Mouse (Mus musculus) CH12.LX (cell line): Measurements from ENCODE around the gene Thegl. TPM values are rescaled to one million over a fixed set of nuclear protein-coding genes. Genes with fewer than 3 reads are reported as not detected.

Experiments
- DNase-seq: peaks from one replicate; pipeline ENCODE4 v3.0.0-alpha.2; 2013; ENCODE audit errors: extremely low read depth
- H3K27ac ChIP-seq: 2 replicates; pipeline ENCODE4 v1.5.1; 2012; ENCODE audit warnings: low read depth, mild to moderate bottlenecking, control low read depth, moderate library complexity; ENCODE audit not compliant: insufficient read depth
- H3K27me3 ChIP-seq: replicated peaks from 2 replicates; pipeline ENCODE3; 2012; ENCODE audit warnings: inconsistent platforms
- H3K36me3 ChIP-seq, 2 experiments: replicated peaks in 1 of 2; 2 replicates each; pipeline versions ENCODE3 to v1.6.1; 2012; ENCODE audit warnings: inconsistent platforms in 1 of 2, low read length in 1 of 2, mild to moderate bottlenecking in 1 of 2, mixed read lengths in 1 of 2, moderate library complexity in 1 of 2; ENCODE audit not compliant: control insufficient read depth in 1 of 2, insufficient read depth in 1 of 2
- H3K4me1 ChIP-seq, 2 experiments: 2 replicates each; pipeline ENCODE4 v1.6.1; 2012; ENCODE audit warnings: inconsistent platforms in 1 of 2, moderate library complexity in 1 of 2; ENCODE audit not compliant: insufficient read depth in 2 of 2, control insufficient read depth in 1 of 2
- H3K4me2 ChIP-seq: 2 replicates; pipeline ENCODE4 v1.6.1; 2012; ENCODE audit warnings: low read depth, mild to moderate bottlenecking, control low read depth; ENCODE audit not compliant: poor library complexity, insufficient read depth, severe bottlenecking
- H3K4me3 ChIP-seq, 3 experiments: fragments of 150-350 bp in 1 of 3; sonication (generic) in 1 of 3; replicated peaks in 1 of 3; 2 replicates each; pipeline versions ENCODE3 to v1.5.1; 2011 to 2012; ENCODE audit warnings: low read depth in 2 of 3, low read length in 2 of 3, mild to moderate bottlenecking in 2 of 3, moderate library complexity in 2 of 3, control low read depth in 1 of 3, improper control_type of control experiment in 1 of 3, inconsistent platforms in 1 of 3, mixed read lengths in 1 of 3; ENCODE audit not compliant: poor library complexity in 1 of 3
- H3K79me2 ChIP-seq: replicated peaks from 2 replicates; pipeline ENCODE4 v1.6.1; 2012; ENCODE audit warnings: mild to moderate bottlenecking, moderate library complexity; ENCODE audit not compliant: control insufficient read depth, poor library complexity, insufficient read depth, severe bottlenecking; ENCODE audit errors: extremely low read depth
- H3K9ac ChIP-seq: 2 replicates; pipeline ENCODE4 v1.6.1; 2012; ENCODE audit warnings: low read depth, mild to moderate bottlenecking, control low read depth, moderate library complexity; ENCODE audit not compliant: insufficient read depth
- H3K9me3 ChIP-seq: replicated peaks from 2 replicates; pipeline ENCODE3; 2012; ENCODE audit warnings: low read length, inconsistent platforms, mixed read lengths
- BHLHE40 ChIP-seq: IDR thresholded peaks from 2 replicates; pipeline ENCODE4 v1.6.1; 2011; ENCODE audit warnings: mild to moderate bottlenecking, low read depth, low read length, improper control_type of control experiment
- CHD1 ChIP-seq: IDR thresholded peaks from 2 replicates; pipeline ENCODE4 v1.6.1; 2012; ENCODE audit warnings: low read depth, low read length, improper control_type of control experiment, inconsistent platforms
- CHD2 ChIP-seq: IDR thresholded peaks from 2 replicates; pipeline ENCODE4 v1.6.1; 2011; ENCODE audit warnings: low read length, improper control_type of control experiment
- CTCF ChIP-seq, 2 experiments: IDR thresholded peaks in 1 of 2; conservative IDR thresholded peaks in 1 of 2; 2 replicates each; pipeline ENCODE4 v1.5.1; 2011 to 2012; ENCODE audit warnings: low read depth in 2 of 2, low read length in 2 of 2, improper control_type of control experiment in 1 of 2, inconsistent platforms in 1 of 2, mild to moderate bottlenecking in 1 of 2, moderate library complexity in 1 of 2
- E2F4 ChIP-seq: IDR thresholded peaks from 2 replicates; pipeline ENCODE4 v1.6.1; 2011; ENCODE audit warnings: low read depth, low read length, improper control_type of control experiment; ENCODE audit not compliant: insufficient replicate concordance
- ELF1 ChIP-seq: IDR thresholded peaks from 2 replicates; pipeline ENCODE4 v1.6.1; 2014; ENCODE audit warnings: low read depth, mild to moderate bottlenecking, inconsistent platforms, low read length, improper control_type of control experiment
- EP300 ChIP-seq: IDR thresholded peaks from 2 replicates; pipeline ENCODE4 v1.6.1; 2011; ENCODE audit warnings: low read length, improper control_type of control experiment
- ETS1 ChIP-seq: conservative IDR thresholded peaks from 2 replicates; pipeline ENCODE4 v1.6.1; 2012; ENCODE audit warnings: low read depth, mild to moderate bottlenecking, inconsistent platforms, low read length, improper control_type of control experiment, moderate library complexity
- GABPA ChIP-seq: IDR thresholded peaks from 2 replicates; pipeline ENCODE4 v1.6.1; 2012; ENCODE audit warnings: low read depth, low read length, improper control_type of control experiment, inconsistent platforms; ENCODE audit not compliant: insufficient replicate concordance
- HCFC1 ChIP-seq: IDR thresholded peaks from 2 replicates; pipeline ENCODE4 v1.6.1; 2012; ENCODE audit warnings: low read depth, mild to moderate bottlenecking, inconsistent platforms, low read length, improper control_type of control experiment
- IRF4 ChIP-seq: IDR thresholded peaks from 2 replicates; pipeline ENCODE4 v1.6.1; 2014; ENCODE audit warnings: low read depth, mild to moderate bottlenecking, inconsistent platforms, low read length, improper control_type of control experiment
- JUN ChIP-seq: IDR thresholded peaks from 2 replicates; pipeline ENCODE4 v1.6.1; 2011; ENCODE audit warnings: low read depth, mild to moderate bottlenecking, low read length, improper control_type of control experiment, moderate library complexity; ENCODE audit not compliant: insufficient read depth
- JUND ChIP-seq: conservative IDR thresholded peaks from 2 replicates; pipeline ENCODE4 v1.6.1; 2011; ENCODE audit warnings: low read depth, low read length, improper control_type of control experiment
- KAT2A ChIP-seq: IDR thresholded peaks from 2 replicates; pipeline ENCODE4 v1.6.1; 2012; ENCODE audit warnings: low read length, improper control_type of control experiment, inconsistent platforms; ENCODE audit not compliant: insufficient replicate concordance
- MAFK ChIP-seq: IDR thresholded peaks from 2 replicates; pipeline ENCODE4 v1.6.1; 2011; ENCODE audit warnings: low read length, improper control_type of control experiment; ENCODE audit not compliant: insufficient replicate concordance
- MAX ChIP-seq: IDR thresholded peaks from 2 replicates; pipeline ENCODE4 v1.6.1; 2011; ENCODE audit warnings: low read length, improper control_type of control experiment
- MAZ ChIP-seq: IDR thresholded peaks from 2 replicates; pipeline ENCODE4 v1.6.1; 2012; ENCODE audit warnings: low read depth, mild to moderate bottlenecking, inconsistent platforms, low read length, improper control_type of control experiment, moderate library complexity
- MEF2A ChIP-seq: IDR thresholded peaks from 2 replicates; pipeline ENCODE4 v1.6.1; 2014; ENCODE audit warnings: low read depth, mild to moderate bottlenecking, inconsistent platforms, low read length, improper control_type of control experiment, borderline replicate concordance
- MXI1 ChIP-seq: IDR thresholded peaks from 2 replicates; pipeline ENCODE4 v1.6.1; 2011; ENCODE audit warnings: mild to moderate bottlenecking, low read depth, low read length, improper control_type of control experiment
- MYC ChIP-seq: IDR thresholded peaks from 2 replicates; pipeline ENCODE4 v1.6.1; 2011; ENCODE audit warnings: low read depth, mild to moderate bottlenecking, improper control_type of control experiment, low read length
- NELFE ChIP-seq: IDR thresholded peaks from 2 replicates; pipeline ENCODE4 v1.6.1; 2011; ENCODE audit warnings: low read depth, low read length, improper control_type of control experiment
- NRF1 ChIP-seq: IDR thresholded peaks from 2 replicates; pipeline ENCODE4 v1.6.1; 2014; ENCODE audit warnings: low read depth, mild to moderate bottlenecking, inconsistent platforms, low read length, improper control_type of control experiment, moderate library complexity
- PAX5 ChIP-seq: IDR thresholded peaks from 2 replicates; pipeline ENCODE4 v1.6.1; 2012; ENCODE audit warnings: low read length, inconsistent platforms, mixed read lengths
- POLR2A ChIP-seq: IDR thresholded peaks from 2 replicates; pipeline ENCODE4 v1.6.1; 2011; ENCODE audit warnings: low read depth, mild to moderate bottlenecking, improper control_type of control experiment, low read length
- POLR2AphosphoS2 ChIP-seq: IDR thresholded peaks from 2 replicates; pipeline ENCODE4 v1.6.1; 2011; ENCODE audit warnings: low read depth, low read length, improper control_type of control experiment
- RAD21 ChIP-seq: IDR thresholded peaks from 2 replicates; pipeline ENCODE4 v1.6.1; 2011; ENCODE audit warnings: low read depth, mild to moderate bottlenecking, low read length, improper control_type of control experiment, moderate library complexity
- RCOR1 ChIP-seq: conservative IDR thresholded peaks from 2 replicates; pipeline ENCODE4 v1.6.1; 2012; ENCODE audit warnings: low read depth, mild to moderate bottlenecking, inconsistent platforms, low read length, improper control_type of control experiment
- SIN3A ChIP-seq: IDR thresholded peaks from 2 replicates; pipeline ENCODE4 v1.6.1; 2012; ENCODE audit warnings: low read length, improper control_type of control experiment, inconsistent platforms
- SMC3 ChIP-seq: IDR thresholded peaks from 2 replicates; pipeline ENCODE4 v1.6.1; 2011; ENCODE audit warnings: low read depth, low read length, improper control_type of control experiment
- TBP ChIP-seq: conservative IDR thresholded peaks from 2 replicates; pipeline ENCODE4 v1.6.1; 2011; ENCODE audit warnings: low read depth, low read length, improper control_type of control experiment
- TCF12 ChIP-seq: IDR thresholded peaks from 2 replicates; pipeline ENCODE4 v1.6.1; 2014; ENCODE audit warnings: low read depth, mild to moderate bottlenecking, inconsistent platforms, low read length, improper control_type of control experiment
- UBTF ChIP-seq: IDR thresholded peaks from 2 replicates; pipeline ENCODE4 v1.6.1; 2012; ENCODE audit warnings: low read depth, mild to moderate bottlenecking, inconsistent platforms, low read length, improper control_type of control experiment, moderate library complexity
- USF1 ChIP-seq: IDR thresholded peaks from 2 replicates; pipeline ENCODE4 v1.6.1; 2014; ENCODE audit warnings: low read depth, mild to moderate bottlenecking, inconsistent platforms, low read length, improper control_type of control experiment
- USF2 ChIP-seq: conservative IDR thresholded peaks from 2 replicates; pipeline ENCODE4 v1.6.1; 2011; ENCODE audit warnings: low read depth, low read length, improper control_type of control experiment
- ZC3H11A ChIP-seq: IDR thresholded peaks from 2 replicates; pipeline ENCODE4 v1.6.1; 2012; ENCODE audit warnings: low read depth, mild to moderate bottlenecking, inconsistent platforms, low read length, improper control_type of control experiment
- ZKSCAN1 ChIP-seq: IDR thresholded peaks from 2 replicates; pipeline ENCODE4 v1.6.1; 2012; ENCODE audit warnings: low read depth, inconsistent platforms, low read length, improper control_type of control experiment, borderline replicate concordance
- ZMIZ1 ChIP-seq: IDR thresholded peaks from 2 replicates; pipeline ENCODE4 v1.6.1; 2012; ENCODE audit warnings: low read depth, mild to moderate bottlenecking, inconsistent platforms, low read length, improper control_type of control experiment
- ZNF384 ChIP-seq: IDR thresholded peaks from 2 replicates; pipeline ENCODE4 v1.6.1; 2012; ENCODE audit warnings: low read depth, low read length, improper control_type of control experiment, inconsistent platforms
- dilution Hi-C: fragments of 300-500 bp; cut with MboI; formaldehyde crosslinking; loops from 2 replicates; pipeline ENCODE4 v1.14.3; 2020; ENCODE audit warnings: low sequenced_read_pairs; ENCODE audit not compliant: extremely low pct_unique_long_range_greater_than_20kb, extremely low pct_ligation_motif_present
- in situ Hi-C: fragments of 300-500 bp; cut with MboI; formaldehyde crosslinking; loops from 3 replicates; pipeline ENCODE4 v1.14.3; 2019; ENCODE audit warnings: low sequenced_read_pairs, low pct_ligation_motif_present, low pct_unique_long_range_greater_than_20kb, mixed read lengths
- polyA plus RNA-seq: library from polyadenylated mRNA; unstranded; fragments of >175 nt; gene quantifications from 2 replicates; pipeline ENCODE4 v1.2.1, GENCODE M21; 2012; ENCODE audit warnings: low read depth; ENCODE audit not compliant: insufficient read length
- total RNA-seq, 2 experiments: library from RNA; depleted of rRNA; stranded (reverse); fragments of 300-350 nt in 1 of 2; fragments of >200 nt in 1 of 2; gene quantifications; 2 replicates each; pipeline ENCODE4 v1.2.3; 2012 to 2014

Gene Thegl
- total and polyA plus RNA-seq, 3 experiments, result not detected

DNA sequence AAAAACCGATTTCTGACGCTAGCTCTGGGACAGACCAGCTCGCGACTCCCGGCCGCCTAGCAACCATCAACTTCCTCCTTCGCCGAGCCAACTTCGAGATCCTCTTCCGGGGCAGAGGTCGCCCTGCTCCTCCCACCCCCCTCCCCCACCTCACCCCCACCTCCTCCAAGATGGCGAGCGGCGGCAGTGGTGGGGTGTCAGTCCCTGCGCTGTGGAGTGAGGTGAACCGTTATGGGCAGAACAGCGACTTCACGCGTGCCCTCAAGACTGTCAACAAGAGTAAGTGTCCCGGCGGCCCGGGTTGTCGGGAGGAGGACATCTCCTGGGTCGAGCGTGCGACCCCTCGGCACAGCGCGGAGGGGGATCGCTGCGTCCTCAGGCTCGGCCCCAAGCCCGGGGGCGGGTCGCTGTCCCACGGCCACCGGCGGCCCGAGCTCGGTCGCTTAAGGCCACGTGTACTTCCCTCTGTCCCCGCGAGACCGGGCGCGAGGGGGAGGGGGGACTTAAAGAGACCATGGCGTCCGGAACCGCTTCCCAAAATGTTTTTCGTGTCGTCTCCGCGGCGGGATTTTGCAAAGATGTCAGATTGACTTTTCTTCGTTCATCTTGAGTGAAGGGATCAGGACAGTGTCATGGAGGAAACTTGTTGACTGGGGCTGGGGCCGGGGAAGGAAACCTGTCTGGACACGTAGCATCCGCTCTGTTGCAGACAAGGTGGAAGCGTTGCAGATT, 41.1 kb upstream of the Thegl start, which contains the start of gene Srp72:
Gene Srp72 (plus strand): TSS at position 130 of the 732 bp plus-strand sequence.
- dilution Hi-C loops, result no loop called here

DNA sequence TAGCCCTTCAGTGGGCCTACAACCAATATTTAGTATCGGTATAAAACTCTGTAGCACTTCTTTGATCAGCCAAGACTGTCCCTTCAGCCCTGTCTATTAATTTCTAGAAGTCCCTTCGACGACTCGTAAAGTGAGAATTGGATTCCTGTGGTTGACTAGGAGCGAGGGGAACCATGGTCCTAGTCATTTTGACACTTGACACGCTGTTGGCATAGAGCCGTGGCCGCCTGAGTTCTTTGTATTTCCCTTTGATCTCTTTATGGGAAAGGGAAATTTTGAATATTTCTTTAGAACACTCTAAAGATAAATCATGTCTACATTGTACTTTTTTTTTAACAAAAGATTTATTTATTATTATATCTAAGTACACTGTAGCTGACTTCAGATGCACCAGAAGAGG, 40.1 kb upstream of the Thegl start:
- Histone ChIP-seq H3K4me2 (peak overlapping the region; percentile 94), H3K9me3 (no peaks in the 10 kb centered on the region), H3K36me3 (peaks cover 30 to 50% of the 10 kb centered on the region in 2 experiments), H3K27ac (no peak overlapping the region; the same call in 1 of the 2 replicates), H3K4me1 (peaks cover 4 to 17% of the 10 kb centered on the region in 2 experiments; a peak in 3 of 4 replicates), H3K79me2 (peaks cover 31% of the 10 kb centered on the region), H3K4me3 (peak overlapping the region; percentile 60 to 99 (median 98)), H3K9ac (peak overlapping the region; percentile 97), H3K27me3 (no peaks in the 10 kb centered on the region)
- no peak for TF ChIP-seq USF1
- TF ChIP-seq RCOR1, result no peak
- no peak for TF ChIP-seq POLR2AphosphoS2
- no peak for DNase-seq
- dilution Hi-C loops, result no loop called here
- in situ Hi-C loops, result no loop called here

More for the DNA sequence above, 41.1 kb upstream of the Thegl start, which contains the start of gene Srp72:
- DNase-seq, result peak; percentile 86
- Histone ChIP-seq H3K9ac (peak within 1 kb of the TSS; percentile 97), H3K4me3 (peak within 1 kb of the TSS; percentile 93 to 99 (median 98)), H3K4me2 (peak within 1 kb of the TSS; percentile 94), H3K9me3 (no peaks in the 10 kb centered on the region), H3K36me3 (peaks cover 28 to 45% of the 10 kb centered on the region in 2 experiments), H3K27ac (peak within 1 kb of the TSS; percentile 83), H3K4me1 (peaks cover 4 to 17% of the 10 kb centered on the region in 2 experiments; a peak in 3 of 4 replicates), H3K27me3 (no peaks in the 10 kb centered on the region), H3K79me2 (peaks cover 31% of the 10 kb centered on the region)
- TF ChIP-seq IRF4 (0 out of 2 replicates have a peak, but pooled peaks have one; percentile 30), SIN3A (peak; percentile 97), BHLHE40 (no peak), TBP (no peak), ZNF384 (no peak), ELF1 (peak; percentile 71), ZC3H11A (no peak), KAT2A (peak; percentile 77; the same call in 1 of the 2 replicates), POLR2AphosphoS2 (no peak), CHD1 (peak; percentile 64), ZKSCAN1 (no peak), ETS1 (no peak), MXI1 (peak; percentile 90), MYC (peak; percentile 71), CHD2 (peak; percentile 95), RAD21 (no peak), JUND (no peak), USF2 (no peak), E2F4 (no peak), NRF1 (peak; percentile 29; the same call in 1 of the 2 replicates), MAZ (peak; percentile 87), GABPA (no peak), USF1 (no peak), ZMIZ1 (peak; percentile 69; the same call in 1 of the 2 replicates), PAX5 (no peak), MEF2A (0 out of 2 replicates have a peak, but pooled peaks have one; percentile 16), POLR2A (peak; percentile 72), CTCF (conservative IDR thresholded peaks at IDR 0.05 in 1 of 2, IDR thresholded peaks at IDR 0.05 in 1 of 2; ENCODE audit: low read depth in 2 of 2, low read length in 2 of 2) (no peak), HCFC1 (peak; percentile 77), MAFK (no peak), NELFE (peak; percentile 73; the same call in 1 of the 2 replicates), RCOR1 (no peak), JUN (no peak), UBTF (no peak), SMC3 (no peak), EP300 (no peak), MAX (peak; percentile 75), TCF12 (peak; percentile 75)
- in situ Hi-C loops, result no loop called here
